Mouse (Mus musculus) induced T-regulatory cell, adult 2 months (primary cell): ENCODE data around the gene Asb17.
"Not testable (repeated sequence)": the region's sequence is repeated elsewhere in the genome, so short reads cannot be mapped to it uniquely, and the experiment has no call there.

Source experiments
- DNase-seq: peaks from one replicate; pipeline ENCODE4 v3.0.0-alpha.2; 2012; ENCODE audit warnings: low read depth

The Asb17 gene

GRCm38 (mm10) chr3:153844030-153844429 is at the start of gene Asb17:
Asb17 (plus strand) TSS chr3:153844209.
- DNase-seq, result no peak

DNA sequence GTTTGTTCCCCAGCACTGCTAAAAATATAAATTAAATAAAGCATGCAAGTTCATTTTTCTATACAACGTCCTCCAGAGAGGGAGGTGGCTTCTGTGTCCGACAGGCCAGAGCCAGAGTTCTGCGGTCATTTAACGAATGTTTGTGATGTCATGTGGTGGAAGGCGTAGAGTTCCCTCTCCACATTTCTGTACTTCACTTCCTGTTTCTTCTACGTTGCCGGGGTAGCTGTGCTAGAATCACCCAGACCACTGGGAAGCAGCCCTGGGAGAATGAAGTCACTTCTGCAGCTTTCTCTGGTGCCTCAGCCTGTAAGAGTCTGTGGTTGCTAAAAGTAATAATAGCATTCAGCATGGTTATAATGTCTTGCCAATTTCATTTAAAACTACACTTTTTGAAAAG is 46.4 kb upstream of the Asb17 start:
- no peak for DNase-seq

DNA sequence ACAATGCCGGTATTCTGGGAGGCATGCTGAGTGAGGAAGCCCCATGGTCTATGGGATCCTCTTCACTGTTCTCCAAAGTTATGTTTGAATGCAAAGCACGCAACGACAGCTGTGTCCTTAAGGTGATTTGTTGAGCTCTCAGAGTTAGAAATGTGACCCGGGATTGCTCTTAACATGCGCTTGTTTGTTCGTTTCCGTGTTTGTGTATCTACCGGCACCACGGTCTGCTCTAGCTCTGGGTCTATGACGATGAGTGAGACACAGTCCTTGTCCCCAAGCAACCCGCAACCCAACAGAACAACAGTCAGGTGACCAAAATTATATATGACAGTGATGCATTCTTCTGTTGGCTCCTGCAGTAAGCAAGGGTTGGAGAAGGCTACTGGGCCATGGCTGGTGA is 44.4 kb upstream of the Asb17 start:
- no peak for DNase-seq

DNA sequence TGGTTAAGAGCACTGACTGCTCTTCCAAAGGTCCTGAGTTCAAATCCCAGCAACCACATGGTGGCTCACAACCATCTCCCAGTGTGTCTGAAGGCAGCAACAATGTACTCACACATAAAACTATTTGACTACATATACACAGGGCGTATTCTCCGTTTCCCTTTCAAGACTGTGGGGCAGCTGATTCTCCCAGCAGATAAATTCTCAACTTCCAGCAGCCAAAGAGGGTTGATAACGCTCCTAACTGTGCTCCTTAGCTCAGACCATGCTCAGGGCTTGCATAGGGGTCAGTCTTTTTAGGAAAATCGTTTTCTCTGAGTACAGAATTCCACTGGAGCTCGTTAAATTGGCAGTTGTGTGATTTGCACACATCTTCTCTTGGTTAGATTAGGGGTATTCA is 43.3 kb upstream of the Asb17 start:
- DNase-seq, result no peak

DNA sequence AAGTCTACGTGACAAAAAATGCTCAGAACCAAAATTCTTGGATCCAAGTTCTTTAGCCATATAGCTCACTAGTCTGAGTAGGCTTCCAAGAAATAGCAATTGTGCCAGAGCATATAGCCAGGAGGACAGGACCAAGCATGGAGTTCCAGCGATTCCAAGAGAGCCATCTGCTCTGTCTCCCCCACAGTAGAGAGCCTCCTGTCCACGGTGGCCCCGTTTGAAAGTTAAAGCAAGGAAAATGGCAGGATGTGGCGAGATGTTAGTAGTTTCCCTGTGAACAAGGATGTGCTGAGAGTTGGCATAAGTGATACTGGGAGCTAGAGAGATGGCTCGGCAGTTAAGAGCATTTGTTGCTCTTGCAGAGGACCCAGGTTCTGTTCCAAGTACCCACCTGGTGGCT is 42.5 kb upstream of the Asb17 start:
- DNase-seq, result no peak

GRCm38 (mm10) chr3:153802640-153803039 is 41.4 kb upstream of the Asb17 start:
- no peak for DNase-seq

- DNase-seq, result no peak
Observed at GRCm38 (mm10) chr3:153804032-153804431, 40.0 kb upstream of the Asb17 start.

DNA sequence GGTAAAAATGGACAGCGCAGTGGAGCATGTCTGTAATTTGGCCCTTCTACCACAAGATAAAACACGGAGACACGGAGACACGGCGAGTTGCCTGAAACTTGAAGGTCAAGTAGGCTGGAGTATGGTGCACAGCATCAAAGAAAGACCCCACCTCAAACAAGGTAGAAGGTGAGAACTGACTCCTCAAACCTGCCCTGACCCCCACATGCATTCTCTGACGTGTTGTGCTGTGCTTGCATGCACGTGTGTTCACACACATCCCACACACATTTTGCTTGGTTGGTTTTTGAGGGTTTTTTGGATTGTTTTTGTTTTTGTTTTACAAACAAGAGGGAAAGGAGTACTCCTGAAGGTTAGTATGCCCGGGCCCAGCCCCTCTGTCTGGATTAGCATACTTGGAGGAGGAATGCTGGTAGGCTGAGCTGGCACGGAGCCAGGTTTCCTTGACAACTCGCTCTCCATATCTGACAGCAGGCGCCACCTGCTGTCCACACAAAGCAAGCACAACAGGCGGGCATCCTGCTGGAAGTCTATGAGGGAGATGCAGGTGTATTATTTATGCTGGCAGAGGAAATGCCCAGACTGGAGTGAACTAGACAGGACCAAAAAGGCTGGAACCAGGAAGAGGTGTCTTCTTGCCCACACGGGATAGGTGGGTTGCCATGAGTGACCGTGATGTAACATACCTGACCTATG is 37.8 kb upstream of the Asb17 start:
- DNase-seq, result peak; percentile 86

DNA sequence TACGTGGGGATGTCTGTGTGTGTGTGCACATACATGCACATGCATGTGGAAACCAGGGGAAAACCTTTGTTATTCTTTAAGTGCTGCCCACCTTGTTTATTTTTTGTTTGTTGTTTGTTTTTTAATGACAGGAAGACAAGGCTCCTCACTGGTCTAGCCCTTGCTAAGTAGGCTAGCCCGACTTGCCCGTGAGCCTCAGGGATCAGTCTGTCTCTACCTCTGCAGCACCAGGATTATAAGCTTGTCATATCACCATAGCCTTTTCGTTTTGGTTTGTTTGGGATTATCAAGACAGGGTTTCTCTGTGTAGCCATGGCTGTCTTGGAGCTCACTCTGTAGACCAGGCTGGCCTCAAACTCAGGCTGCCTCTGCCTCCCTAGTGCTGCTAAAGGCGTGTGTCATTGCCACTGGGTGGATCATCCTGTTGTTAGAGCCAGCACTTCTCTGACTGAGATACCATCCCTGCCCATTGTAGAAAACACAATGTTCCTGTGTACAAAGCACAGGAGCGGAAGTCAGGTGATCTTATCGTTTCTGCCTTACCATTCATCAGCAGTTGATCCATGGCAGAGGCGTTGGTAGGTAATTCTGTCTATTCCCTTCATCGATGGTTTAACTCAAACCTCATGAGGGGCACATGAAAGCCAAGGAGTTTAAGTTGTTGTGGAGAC is 37.1 kb upstream of the Asb17 start:
- DNase-seq, result peak; percentile 16

DNA sequence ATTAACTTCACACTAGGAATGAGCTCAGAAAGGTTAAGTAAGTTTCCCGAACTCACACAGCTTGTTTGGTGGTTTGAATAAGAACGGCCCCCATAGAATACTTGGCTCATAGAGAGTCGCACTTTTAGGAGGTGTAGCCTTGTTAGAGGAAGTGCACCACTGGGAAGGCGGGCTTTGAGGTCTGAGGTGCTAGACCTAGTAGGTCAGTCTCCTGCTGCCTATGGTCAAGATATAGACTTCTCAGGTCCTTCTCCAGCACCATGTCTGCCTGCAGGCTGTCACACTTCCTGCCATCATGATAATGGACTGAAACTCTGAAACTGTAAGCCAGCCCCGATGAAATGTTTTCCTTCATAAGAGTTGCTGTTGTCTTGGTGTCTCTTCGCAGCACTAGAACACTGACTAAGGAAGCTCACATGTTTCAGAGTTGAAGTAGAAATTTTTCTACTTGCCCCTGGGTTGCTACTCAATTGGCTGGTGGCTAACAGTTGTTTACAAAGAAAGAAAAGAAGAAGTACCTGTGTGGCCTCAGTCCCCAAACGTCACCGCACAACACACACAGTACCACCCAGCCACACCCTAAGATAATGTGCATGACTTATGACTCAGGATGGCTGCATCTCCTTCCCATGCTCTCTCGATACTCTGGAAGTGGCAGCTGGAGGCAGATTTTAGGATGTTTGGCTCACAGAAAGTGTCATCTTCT is 36.4 kb upstream of the Asb17 start:
- peak; percentile 16 for DNase-seq

DNA sequence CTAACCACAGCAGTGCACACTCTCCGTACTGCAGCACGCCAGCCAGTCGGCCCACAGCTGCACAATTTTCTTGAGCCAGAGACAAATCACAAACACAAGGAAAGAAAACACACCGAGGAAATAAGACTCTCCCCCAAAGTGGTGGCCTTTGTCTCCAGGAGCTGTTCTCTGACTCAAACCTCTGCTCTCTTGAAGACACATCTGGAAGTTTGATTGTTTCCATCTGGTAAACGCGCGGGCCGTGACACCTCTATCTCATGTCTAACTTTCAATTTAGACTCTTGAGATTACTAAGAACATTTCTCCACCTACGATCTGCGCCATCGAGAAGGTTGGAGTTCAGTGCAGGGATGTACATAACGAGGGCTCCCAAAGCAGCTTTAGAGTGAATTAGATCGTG is 35.6 kb upstream of the Asb17 start:
- DNase-seq, result peak; percentile 21

DNA sequence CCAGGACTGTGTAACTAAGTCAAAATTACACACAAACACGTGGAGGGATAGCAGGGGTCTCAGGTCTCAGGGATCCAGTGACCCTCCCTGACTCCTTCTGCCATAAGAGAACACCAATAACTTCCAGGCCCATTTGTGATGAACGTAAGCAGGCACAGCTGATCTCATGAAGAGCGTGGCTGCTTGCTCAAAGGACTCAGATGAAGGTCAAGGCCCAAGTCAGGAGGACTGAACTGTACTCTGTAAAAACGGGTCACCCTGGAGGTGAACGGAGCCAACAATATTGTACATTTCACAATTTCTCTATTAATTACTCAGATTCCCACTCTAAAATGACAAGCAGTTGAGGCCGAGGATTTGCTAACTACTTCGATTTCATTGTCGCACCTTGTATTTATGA is 30.0 kb upstream of the Asb17 start:
- DNase-seq, result no peak

GRCm38 (mm10) chr3:153817376-153817890 is 26.6 kb upstream of the Asb17 start:
- no peak for DNase-seq

GRCm38 (mm10) chr3:153818723-153819122 is 25.3 kb upstream of the Asb17 start:
- no peak for DNase-seq

- no peak for DNase-seq
Observed at GRCm38 (mm10) chr3:153819438-153819837, 24.6 kb upstream of the Asb17 start.

DNA sequence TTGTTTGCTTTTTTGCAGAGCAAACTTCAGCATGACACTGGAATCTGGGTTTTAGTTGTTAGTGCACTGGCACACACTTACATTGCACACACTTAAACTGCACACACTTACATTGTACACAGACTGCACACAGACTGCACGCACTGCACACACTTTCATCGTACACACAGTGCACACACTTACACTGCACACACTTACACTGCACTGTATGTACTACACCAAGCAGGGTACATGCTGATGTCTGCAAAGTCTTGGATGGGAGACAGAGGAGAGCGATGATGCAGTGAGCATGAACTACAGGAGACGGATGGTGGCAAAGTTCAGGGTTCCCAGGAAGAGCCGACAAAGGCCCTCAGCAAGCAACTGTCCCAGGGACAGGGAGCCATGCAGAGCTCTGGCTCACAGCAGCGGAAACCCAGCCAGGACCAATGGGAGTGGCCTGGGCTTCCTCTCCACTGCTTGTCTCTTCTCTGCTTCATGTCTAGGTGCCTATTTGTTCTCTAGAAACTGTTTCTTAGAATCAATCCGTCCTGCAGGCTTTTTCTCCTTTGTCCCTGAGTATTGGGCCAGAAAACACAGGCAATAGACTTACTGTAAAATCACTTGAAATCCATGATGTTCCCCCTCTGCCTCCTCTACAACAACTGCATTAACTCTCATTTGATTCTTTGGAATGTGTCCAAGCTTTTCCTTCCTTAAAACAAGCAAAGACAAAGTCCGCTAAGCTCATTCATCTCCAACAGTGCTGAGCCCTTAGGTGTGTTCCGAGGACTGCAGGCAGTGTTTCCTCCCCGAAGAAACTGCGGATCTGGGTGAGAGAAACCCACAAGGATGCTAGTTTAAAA is 20.1 kb upstream of the Asb17 start:
- DNase-seq, result no peak

DNA sequence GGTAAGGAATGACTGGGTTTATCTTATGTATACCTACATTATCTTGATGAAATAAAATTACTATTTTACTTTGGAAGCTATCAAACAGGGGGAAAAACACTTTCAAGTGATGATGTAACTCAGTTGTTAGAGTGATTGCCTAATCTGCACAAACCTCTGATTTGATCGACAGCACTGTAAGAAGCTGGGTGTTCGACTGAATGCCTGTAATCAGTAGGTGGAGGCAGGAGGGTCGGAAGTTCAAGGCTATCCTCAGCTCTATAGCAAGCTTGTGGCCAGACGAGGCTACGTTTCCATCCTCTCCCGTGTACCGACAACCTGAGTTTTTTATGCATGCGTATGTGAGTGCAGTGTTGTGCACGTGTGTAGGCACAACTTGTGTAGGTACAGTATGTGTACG is 18.8 kb upstream of the Asb17 start:
- no peak for DNase-seq

DNA sequence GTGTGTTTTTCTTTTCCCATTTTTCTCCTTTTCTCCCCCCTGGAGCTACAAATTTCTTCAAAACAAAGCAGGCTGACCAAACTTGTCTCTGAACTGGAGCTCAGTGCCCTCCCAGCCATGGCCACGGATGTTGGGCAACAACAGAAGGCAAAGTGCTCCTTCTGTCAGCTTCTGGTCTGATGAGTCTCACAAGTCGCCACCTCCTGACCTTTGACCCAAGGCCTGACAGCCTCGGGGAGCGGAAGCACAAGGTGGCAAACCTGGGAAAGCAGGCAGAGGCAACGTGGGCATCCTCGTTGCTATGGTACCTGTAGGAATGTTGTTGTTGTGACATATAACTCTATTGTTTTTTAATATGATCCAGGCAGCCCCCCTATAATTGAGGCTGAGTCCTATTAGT is 17.4 kb upstream of the Asb17 start:
- no peak for DNase-seq

DNA sequence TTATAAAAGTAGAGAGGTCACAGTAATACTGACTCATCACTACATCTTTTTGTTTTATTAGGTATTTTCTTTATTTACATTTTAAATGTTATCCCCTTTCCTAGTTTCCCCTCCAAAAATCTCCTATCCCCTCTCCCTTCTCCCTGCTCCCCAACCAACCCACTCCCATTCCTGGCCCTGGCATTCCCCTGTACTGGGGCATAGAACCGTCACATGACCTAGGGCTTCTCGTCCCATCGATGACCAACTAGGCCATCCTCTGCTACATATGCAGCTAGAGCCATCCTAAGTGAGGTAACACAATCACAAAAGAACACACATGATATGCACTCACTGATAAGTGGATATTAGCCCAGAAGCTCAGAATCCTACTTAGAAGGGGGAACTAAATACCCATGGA is 14.2 kb upstream of the Asb17 start:
- not testable (repeated sequence) for DNase-seq

DNA sequence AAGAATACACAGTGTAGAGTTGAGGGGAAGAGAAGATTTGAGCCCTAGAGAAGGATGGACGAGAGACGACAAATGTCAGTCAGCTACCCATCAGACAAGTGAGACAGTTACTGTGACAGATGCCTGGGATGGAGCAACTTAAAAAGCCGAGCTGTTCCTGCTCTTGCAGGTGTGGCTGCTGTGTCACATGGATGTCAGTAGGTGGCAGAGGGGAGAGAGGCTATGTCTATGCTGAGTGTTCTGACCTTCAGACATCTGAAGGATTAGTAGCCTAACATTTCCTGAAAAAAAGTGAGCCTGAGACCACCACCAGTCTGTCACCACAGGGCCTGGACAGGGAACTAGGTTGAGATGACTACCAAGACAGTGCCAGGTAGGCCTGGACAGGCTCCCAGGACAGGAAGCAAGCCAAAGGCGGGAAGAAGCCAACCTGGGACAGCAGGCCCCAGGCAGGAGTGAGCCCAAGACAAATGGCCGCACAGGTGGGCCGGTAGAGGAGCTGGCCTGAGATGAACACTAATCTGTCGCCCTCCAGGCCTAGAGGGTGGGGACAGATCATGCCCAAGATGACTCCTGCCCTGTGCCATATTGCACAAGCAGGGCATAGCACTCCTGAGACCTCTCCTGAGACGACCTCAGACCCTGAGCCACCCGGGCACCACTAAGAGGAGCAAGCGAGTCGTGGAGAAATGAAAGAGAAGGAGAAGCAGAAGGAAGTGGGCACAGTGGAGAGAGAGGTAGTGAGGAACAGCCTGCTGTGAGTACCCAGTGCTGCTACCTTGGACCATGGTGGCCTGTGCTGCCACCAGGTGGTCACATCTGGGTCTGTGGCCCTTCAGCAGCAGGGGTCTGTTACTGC is 12.8 kb upstream of the Asb17 start:
- peak; percentile 17 for DNase-seq
